Mouse (Mus musculus) right cerebral cortex, postnatal 4 days (tissue): ENCODE measurements around the gene Gon4l.

Experiments used
- DNase-seq: peaks from one replicate; pipeline ENCODE4 v3.0.0-alpha.2; 2022

Gene Gon4l

DNA sequence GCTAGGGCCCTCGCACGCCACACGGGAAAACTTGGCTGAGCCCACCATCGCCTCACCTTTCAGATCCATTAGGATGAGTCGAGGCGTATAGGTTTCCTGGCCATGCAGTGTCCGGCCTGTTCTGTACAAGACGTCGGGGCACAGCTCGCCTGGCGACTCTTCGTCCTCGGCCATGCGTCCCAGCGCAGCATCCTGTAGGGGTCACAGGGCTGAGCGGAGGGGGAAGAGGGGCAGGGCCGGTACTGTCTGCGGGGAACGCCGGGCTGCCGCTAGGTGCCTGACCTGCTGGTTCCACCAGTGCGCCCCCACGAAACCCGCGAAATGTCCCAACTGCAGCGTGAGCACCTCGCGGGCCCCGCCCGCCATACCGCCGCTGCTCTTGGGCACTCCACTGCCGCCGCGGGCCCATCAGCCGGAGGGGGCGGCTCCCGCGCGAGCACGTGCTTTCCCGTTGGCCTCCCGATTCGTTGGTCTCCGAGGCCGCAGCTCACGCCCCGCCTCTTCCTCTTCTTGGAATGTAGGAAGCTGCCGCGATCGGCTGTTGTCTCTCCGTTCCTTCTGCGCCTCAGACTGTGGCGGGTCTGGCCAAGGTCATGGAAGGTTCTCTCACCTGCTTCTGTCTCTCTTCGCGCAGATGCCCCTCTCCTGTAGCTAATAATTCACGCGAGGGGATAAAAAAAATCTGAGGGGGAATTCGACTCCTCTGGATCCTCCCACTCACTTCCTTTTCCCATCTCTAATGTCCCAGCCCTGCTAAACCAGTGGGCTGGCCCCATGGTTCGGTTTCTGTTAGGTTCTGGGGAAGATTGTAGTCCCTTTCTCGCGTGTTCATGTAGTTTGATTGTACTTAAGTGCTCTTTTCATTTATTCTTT is 78.7 kb downstream of the Gon4l start, which contains the start of gene Msto1:
Gene Msto1 (minus strand): TSS at position 489 of the 873 bp plus-strand sequence.
- peak; percentile 87 for DNase-seq

DNA sequence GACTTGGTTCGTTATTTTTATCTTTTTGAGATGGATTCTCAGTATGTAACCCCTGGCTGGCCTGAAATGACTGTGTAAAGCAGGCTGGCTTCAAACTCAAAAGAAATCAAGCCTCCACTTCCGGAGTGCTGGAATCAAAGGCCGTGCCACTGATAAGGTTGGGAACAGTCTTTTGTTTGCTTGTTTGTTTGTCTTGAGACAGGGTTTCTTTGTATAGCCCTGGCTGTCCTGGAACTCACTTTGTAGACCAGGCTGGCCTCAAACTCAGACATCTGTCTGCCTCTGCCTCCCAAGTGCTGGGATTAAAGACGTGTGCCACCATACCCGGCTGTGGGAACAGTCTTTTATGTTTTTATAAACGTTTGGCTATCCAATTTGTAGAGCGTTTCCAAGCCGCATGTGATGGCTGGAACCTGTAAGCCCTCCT is 79.4 kb downstream of the Gon4l start:
- no peak for DNase-seq

DNA sequence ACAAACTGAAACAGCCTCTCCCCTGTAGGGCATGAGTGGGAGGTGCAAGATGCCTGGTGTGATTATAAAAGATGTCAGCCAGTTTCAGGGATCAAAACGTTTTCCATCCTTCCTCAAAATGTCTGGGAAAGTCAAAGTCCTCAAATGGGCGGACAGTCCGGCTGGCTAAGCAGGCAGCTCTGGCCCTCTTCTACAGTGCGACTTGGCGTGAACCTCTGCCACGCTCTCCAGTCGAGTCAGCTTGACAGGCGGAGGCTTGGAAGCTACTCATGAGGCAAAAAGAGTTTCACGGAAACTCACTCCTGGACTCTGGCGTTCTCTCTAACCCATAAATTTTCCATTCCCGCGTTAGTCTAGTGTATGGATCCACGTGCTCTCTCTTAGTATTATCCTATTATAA is 84.0 kb downstream of the Gon4l start:
- no peak for DNase-seq

- no peak for DNase-seq
These were observed 86.4 kb downstream of the Gon4l start for GRCm38 (mm10) chr3:88921411-88921810.

- DNase-seq, result peak; percentile 32
These were observed 89.1 kb downstream of the Gon4l start for GRCm38 (mm10) chr3:88923989-88924591.

- DNase-seq, result no peak
These were observed 90.6 kb downstream of the Gon4l start for GRCm38 (mm10) chr3:88925651-88926050.

DNA sequence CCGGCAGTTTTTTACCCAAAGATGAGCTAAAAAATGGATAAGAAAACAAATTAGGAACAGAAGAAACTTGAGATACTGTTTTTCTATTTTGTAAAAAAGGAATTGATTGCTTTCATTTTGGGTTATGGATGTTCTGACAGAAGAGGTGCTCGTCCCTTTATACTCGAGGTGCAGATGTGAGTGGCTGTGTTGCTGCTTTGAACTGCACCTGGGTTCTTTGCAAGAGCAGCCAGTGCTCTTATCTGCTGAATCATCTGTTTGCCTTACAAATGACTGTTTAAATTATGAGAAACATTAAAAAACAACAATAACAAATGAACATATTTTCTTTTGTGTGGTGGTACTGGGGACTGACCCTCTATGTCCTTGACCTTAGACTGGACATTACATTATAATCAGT is 94.5 kb downstream of the Gon4l start:
- DNase-seq, result no peak

DNA sequence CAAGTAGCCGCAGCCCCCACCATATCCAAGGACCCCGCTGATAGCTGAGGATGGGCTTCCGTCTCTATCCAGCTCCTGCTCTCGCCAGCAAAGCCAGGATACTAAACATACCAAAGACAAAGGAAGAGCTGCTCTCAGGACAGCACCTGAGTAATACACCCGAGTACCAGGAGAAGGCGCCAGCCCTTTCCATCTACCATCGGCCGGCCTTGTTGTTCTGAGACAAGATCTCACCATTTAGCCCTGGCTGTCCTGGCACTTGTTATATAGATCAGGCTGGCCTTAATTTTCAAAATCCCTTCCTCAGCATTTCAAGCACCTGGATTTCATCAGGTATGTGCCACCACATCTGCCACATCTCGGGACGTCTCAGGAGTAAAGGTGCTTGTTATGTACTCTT is 104.0 kb downstream of the Gon4l start:
- no peak for DNase-seq

GRCm38 (mm10) chr3:88939749-88940148 is 104.7 kb downstream of the Gon4l start:
- DNase-seq, result no peak

- no peak for DNase-seq
These were observed 107.4 kb downstream of the Gon4l start for GRCm38 (mm10) chr3:88942316-88942880.

GRCm38 (mm10) chr3:88944109-88944508 is 109.1 kb downstream of the Gon4l start:
- no peak for DNase-seq

DNA sequence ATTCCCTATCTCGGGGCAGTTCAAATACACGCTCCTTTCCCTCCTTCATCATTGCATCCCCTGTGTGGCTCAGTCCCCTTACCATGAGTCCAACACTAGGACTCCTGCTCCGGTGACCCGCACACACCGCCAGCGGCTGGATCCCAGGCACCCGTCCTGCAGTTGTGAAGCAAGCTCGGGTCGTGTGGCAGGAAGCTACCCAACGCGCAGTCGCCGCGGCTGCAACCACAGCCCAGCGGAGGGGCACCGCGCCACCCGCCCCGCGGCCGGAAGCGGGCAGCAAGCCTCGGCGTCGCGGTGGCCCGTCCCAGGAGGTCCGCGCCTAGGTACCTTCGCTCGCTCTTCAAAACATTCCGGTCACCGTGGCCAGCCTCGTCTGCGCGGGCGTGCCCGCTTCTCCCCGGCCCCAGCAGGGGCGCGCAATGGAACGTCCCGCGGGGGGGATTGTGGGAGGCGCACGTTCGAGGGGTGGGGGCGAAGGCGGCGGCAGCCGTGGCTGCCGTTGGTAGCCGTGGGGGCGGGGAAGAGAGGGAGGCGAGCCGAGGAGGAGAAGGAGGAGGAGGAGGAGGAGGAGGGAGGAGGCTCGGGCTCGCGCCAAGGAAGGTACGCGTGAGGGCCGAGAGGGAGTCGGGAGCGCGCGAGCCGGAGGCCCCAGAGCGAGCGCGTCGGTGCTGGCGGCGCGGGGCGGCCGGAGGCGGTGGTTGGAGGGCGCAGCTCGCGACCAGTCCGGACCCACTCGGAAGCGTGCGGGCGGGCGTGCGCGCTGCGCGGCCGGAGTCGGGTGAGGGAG is 115.0 kb downstream of the Gon4l start:
- peak; percentile 96 for DNase-seq

DNA sequence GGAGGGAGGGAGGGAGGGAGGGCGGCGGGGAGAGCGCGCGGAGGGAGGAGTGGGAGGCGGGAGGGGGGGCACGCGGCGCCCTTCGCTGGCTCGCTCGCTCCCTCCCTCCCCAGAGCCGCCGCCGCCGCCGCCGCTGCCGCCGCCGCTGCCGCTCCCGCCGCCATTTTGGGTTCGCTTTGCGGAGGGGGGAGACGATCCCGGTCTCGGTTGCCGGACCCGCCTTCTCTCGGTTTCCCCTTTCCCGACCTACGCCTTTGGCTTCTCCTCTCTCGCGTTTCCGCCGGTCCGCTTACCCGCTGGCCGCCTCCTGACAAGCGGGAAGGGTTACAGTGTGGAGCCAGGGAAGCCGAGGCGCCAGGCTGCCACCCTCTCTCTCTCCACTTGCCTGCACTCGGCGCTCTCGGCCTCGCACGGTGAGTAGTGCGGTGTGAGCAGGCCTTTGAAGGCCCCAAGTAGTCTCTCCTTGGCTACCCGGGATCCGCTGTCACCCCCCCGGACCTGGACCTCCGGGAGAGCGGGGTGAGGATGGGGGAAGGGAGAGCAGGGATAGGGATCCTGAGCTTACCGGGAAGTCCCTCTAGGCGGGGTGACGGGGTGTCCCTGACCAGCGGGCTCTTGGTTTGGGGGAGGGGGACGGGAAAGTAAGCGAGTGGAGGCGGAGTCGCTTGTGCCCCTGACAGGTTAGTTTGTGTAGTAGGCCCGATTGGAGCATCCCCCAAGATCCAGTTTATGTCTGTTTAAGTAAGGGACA is 115.7 kb downstream of the Gon4l start, which contains the start of the genes Ash1l and Dap3:
Gene Ash1l (plus strand): TSS at position 47 of the 751 bp plus-strand sequence.
Gene Dap3 (minus strand): TSS at position 606 of the 751 bp plus-strand sequence.
- peak; percentile 79 for DNase-seq

GRCm38 (mm10) chr3:88951327-88951800 is 116.3 kb downstream of the Gon4l start:
- DNase-seq, result no peak

GRCm38 (mm10) chr3:88953246-88953645 is 118.2 kb downstream of the Gon4l start:
- no peak for DNase-seq

DNA sequence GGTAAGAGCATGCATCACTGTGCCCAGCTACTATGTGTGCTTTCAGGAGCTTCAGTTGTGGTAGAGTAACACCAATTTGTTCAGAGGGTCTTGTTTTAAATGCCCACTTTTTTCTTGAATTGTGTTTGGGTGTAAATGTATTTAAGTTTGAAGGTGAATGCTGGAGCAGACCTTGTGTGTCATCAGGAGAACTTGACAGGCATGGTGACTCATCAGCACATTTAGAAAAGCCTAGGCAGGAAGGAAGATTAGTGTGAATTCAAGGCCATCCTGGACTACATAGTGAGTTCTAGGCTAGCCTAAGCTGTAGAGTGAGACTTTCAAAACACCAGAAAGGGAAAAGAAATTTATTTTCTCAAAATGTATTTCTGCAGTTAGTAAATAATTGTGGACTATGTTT is 118.7 kb downstream of the Gon4l start:
- no peak for DNase-seq
